Mouse (Mus musculus): ENCODE measurements around the gene Tnfrsf1b. TPM values are rescaled to one million over a fixed set of nuclear protein-coding genes. Genes with fewer than 3 reads are reported as not detected.

Gene Tnfrsf1b
- 10.5 TPM in 2 replicates for polyA plus RNA-seq (2012; rRNA removed)

DNA sequence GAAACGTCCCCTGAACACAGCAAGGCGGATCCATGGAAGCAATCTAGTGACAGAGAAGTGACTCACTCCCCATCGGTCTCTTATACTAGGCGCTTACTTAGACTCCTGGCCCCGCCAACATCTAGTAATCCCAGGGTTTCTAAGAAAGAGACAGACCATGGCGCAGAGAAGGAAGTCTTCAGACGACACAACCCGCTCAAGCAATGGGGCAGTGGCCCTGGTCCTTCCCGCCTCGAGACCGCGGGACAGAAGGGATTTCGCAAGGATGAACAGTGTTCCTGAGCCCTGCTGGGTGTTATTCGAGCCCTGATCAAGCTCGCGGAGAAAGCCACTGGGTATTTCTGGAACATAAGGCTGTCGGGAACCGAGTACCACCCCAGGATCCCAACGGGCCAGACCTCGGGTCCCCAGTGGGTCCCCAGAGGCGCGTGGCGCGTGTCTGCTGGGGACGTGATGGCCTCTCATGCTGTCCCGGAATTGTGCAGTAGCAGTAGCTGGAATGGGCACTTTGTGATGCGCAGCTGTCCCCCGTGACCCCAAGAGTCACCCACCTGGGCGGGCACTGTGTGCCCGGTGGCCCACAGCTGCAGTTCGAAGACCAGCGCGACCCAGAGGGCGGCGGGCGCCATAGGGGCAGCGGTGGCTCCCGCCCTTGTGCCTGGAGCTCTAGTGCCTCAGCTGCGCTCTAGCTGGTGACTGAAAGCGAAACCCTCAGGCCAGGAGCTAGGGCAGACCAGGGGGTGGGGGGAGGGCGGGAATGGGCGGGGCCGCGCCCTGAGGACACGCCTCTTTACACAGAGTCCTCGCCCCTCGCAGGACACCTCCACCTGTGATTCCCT, at the start of gene Tnfrsf1b:
Gene Tnfrsf1b (minus strand): TSS at position 698 of the 839 bp plus-strand sequence.
- peak; percentile 54 for DNase-seq (ENCODE audit: low spot score)

DNA sequence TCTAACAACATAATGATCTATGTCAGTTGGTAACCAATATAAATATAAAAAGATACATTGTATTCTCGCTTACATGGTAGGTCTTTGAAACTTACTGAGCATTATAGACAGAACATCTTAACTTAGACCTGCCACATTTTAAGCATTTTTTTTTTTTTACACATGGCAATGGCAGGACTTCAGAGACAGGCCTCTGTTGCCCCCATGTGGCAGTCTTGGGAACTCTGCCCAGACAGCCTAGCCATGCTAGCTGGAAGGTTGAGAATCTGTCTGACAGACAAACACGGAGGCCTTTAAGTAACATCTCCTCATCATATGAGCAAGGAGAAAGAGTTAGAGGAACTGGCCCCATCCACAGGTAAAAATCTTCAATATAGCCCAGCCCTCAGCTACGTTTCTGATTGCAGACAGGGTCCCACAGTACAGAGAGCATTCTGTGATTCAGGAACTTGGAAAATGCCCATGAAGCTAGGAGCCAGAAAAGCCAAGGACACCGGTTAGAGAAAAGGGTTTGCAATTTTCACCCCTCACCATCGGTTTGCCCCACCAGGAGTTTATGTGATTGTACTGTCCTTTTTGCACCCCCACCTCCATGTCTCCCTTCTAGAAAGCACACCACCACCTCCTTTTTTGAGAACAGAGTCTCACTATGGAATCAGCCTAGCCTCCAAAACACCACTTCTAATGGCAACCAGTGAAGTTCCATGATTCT, 49.1 kb upstream of the Tnfrsf1b start:
- DNase-seq (ENCODE audit: low spot score): no peak

GRCm38 (mm10) chr4:145294588-145294987, 47.9 kb upstream of the Tnfrsf1b start:
- DNase-seq (ENCODE audit: low spot score): no peak

DNA sequence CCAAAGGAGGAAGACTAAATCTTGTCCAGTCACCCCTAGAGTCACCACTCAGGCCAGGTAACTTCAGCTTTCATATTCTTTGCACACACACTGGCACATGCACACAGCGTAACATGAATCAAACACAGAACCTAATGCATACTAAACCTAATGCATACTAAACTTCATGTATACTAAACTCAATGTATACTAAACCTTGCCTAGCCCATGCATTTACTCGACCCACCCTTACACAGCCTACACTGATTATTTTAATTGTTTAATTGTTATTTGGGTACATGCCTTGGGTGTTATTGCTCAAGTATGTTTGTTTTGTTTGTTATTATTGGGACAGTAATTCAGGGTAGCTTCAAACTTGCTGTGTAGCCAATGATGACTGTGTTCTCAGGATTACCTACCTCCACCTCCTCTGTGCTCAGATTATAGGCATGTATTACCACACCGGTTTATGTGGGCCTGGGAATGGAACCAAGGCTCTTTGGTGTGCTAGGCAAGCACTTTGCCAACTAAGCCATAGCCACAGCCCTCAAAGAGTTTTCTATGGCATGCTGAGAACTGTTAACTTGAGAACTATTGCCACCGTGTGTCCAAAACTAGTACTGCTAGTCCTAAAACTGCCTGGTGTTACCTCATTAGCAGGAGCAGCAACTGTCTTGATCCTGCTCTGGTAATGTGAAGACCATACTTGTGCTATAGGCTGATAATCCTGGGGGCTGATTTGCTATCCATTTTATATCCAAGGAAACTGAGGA, 39.9 kb upstream of the Tnfrsf1b start:
- no peak for DNase-seq (ENCODE audit: low spot score)

DNA sequence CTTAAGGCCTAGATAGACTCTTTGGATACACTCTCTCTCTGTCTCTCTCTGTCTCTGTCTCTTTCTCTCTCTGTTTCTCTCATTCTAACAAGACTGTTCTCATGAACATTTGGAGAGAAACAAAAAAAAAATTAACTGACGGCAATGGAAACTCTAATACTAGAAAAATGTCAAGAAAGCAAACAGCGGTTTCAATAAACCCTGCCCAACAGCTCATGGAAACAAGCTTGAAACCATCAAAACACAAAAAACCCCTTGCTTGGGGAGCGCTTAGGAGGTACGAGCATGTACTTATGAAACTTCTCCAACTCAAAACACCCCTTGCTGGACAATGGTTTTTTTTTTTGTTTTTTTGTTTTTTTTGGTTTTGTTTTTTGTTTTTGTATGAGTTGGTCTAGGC, 38.0 kb upstream of the Tnfrsf1b start:
- no peak for DNase-seq (ENCODE audit: low spot score)

- no peak for DNase-seq (ENCODE audit: low spot score)
These were observed 36.8 kb upstream of the Tnfrsf1b start for GRCm38 (mm10) chr4:145283441-145283840.

DNA sequence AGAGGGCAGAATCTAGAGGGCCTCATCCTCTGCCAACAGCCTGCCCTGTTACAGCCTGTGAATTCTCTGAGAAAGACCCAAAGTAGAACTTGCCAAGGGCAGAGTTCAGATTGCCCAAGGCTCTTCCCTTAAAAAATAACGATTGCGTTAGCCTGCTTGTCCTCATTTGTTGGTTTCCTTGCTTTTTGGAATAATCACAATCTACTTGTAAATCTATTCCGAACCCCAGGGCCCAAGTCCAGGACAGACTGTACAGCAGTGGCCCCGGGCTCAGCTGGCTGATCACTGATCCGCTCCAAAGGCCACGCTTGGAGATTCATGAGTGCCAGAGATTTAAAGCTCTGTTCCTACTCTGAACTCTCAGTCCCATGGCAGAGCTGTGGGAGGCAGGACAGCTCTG, 34.3 kb upstream of the Tnfrsf1b start:
- DNase-seq (ENCODE audit: low spot score): no peak

DNA sequence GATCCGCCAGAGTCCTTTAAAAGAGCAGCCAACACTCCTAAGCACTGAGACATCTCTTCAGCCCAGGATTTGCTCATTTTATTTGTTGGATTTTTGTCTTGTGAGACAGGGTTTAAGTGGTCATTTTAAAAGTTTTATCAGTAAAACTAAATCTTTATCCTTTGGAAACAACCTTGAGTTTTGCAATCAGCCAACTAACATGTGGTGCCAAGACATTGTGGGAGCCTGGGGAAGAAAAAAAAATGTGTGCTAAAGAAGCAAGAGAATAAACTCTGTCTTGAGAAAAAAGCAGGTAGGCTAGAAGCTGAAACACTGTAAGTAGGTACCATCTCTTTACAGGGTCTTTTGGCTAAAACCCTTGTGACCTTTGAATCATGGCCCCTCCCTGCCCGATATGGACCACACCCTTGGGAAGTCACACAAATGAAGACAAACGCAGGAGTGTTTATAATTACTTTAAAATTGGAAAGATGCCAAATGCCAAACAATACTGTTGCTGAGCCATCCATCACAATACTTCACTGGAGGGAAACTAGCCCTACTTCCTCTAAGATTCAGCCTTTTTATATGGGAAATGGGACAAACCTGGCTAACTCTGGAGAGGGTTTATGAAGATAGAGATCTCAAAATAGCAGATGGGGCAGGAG, 32.2 kb upstream of the Tnfrsf1b start:
- no peak for DNase-seq (ENCODE audit: low spot score)

DNA sequence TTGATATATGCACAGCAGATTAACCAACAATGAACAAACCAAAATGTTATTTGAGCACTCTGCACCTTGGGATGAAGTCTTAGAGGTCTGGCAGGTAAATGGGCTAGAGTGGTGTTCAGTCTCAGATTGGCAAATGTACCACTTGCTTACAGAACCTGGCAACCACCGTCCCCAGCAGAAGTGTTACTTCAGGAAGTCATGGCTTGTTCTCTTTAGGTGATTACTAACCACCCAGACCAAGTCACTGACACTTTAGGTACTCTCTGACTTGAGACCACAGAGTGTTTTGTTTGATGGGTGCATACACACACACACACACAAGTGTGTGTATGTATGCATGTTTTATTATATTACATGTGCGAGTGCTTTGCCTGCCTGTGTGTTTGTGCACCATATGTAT, 31.6 kb upstream of the Tnfrsf1b start:
- no peak for DNase-seq (ENCODE audit: low spot score)

DNA sequence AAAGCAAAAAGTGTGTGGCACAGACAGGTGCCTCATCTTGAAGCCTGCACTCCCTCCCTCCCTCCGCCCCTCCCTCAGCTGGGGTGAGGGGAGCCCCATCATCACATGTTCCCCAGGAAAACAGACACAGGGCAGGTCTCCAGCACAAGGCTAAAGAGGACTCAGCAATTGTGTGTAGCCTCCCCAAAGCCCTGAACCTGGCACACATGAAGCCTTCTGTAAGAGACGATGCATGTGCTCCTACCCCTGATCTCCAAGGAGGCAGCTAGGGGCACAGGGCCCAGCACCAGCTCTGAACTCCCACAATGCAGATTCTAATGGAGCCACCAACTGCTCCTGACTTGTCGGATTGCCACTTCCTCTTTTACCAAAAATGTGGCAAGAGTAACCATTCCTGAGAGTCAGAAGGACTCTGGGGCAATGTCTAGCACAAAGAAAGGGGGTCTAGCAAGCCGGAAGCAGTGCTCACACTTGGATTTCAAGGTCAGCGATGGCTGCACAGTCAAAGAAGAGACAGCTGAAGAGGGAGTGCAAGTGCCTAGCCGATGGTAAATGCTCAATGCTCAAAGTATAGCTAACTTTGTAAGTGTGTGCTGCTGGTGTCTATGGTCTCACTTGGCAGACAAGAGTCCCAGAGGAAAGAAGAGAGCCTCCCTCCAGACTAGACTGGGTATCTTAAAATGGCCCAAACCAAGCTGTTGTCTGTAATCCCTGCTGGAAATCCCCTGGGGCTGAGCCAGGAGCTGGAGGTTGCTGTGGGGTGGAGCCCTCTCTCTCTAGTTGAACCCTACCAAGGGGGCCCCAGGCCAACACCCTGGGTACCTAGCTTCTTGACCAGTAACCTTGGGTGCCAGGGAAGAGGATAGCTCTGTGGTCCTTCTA, 29.9 kb upstream of the Tnfrsf1b start:
- no peak for DNase-seq (ENCODE audit: low spot score)

DNA sequence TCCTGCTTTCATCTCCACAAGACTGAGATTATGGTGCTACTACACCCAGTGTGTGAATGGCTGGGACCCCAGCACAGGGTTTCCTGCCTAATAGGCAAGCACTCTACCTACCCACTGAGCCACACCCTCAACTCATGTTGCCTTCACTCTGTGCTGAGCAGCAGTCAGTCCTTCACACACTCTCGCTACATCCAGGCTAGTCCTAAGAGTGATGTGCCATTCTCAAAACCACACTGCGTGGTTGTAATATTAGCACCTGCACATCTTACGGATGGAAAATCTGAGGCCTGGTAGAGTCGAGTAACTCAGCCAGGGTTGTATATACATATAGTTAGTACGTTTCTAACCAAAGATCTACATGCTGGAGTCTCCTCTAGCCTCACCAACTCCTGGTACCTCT, 28.2 kb upstream of the Tnfrsf1b start:
- DNase-seq (ENCODE audit: low spot score): no peak

- DNase-seq (ENCODE audit: low spot score): no peak
These were observed 27.3 kb upstream of the Tnfrsf1b start for GRCm38 (mm10) chr4:145273923-145274322.

GRCm38 (mm10) chr4:145272763-145273162, 26.1 kb upstream of the Tnfrsf1b start:
- DNase-seq (ENCODE audit: low spot score): no peak

DNA sequence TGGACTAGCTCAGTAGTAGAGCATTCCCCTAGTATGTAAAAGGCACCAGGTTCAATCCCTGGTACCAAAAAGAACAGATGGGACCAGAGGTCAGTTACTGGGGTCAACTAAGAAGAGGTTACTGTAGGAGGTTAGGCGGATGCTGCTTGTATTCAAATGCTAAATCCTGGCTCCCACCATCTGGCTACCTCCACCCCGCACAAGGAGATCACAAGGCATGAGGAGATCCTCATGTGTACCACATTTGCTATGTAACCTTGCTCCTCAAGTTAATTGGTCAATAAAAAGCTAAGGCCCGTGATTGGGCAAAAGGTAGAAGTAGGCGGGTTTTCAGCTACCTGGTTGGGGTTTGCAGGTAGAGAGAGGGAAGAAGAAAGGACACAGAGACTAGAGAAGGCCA, 25.0 kb upstream of the Tnfrsf1b start:
- DNase-seq (ENCODE audit: low spot score): no peak

- no peak for DNase-seq (ENCODE audit: low spot score)
These were observed 23.5 kb upstream of the Tnfrsf1b start for GRCm38 (mm10) chr4:145270136-145270535.

DNA sequence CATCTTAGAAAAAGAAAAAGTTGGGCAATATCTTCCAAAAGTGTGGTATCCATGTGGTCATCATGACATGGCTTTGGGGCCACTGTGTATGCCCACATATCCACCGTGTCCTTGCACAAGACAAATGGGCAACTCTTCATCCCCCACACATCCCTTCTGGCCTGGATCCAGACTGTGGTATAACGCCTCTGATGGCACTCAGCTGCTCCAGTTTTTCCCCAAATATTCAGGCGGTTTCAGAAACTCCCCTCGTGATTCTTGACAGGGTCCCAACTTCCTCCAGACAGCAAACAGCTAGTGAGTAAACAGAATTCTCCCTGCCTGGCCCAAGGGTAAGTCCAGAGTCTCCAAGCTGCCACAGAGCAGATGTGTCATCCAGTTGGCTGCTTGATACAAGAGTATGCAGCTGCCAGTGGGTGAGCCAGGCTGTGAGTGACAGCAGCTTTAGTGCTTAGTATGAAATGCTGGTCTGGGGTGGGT, 21.0 kb upstream of the Tnfrsf1b start:
- DNase-seq (ENCODE audit: low spot score): no peak

GRCm38 (mm10) chr4:145266505-145266904, 19.8 kb upstream of the Tnfrsf1b start:
- DNase-seq (ENCODE audit: low spot score): no peak

DNA sequence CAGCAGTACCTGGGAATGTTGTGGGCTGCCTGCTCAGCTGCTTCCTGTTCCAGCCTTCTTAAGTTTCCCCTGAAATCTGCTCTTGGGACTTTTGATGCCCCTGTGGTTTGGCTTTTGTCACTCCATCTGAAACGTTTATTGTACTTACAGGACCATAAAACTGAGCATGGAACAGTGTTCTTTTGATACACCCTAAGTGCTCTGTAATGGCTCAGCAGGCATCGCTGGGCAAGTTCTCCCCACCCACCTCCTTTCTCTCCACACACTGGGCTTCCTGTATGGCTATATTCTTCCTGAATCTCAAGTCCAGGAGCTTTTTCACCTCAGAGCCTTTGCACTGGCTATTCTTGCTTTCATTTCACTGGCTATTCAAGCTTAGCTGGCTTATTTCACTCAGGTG, 18.1 kb upstream of the Tnfrsf1b start:
- DNase-seq (ENCODE audit: low spot score): no peak

DNA sequence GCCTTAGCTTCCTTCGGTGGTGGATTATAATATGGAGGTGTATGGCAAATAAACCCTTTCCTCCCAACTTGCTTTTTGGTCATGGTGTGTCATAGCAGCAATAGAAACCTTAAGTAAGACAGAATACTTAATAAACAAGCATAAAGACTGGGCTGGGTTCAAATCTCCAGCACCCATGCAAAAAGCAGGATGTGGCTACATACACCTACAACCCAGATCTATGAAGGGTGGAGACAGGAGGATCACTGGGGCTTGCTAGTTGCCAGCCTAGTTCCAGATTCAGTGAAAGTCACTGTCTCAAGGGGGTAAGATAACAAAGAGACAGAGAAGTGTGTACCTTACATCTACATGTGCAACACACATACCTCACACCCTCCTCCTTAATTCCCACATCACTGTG, 16.9 kb upstream of the Tnfrsf1b start:
- no peak for DNase-seq (ENCODE audit: low spot score)

- DNase-seq (ENCODE audit: low spot score): no peak
These were observed 14.1 kb upstream of the Tnfrsf1b start for GRCm38 (mm10) chr4:145260802-145261201.
